ENCODE assay signal across 22 mouse cellular contexts in genomic region chr7:38089930-38090675, GRCm38 (mm10). TPM values are rescaled to one million over a fixed set of nuclear protein-coding genes. Genes with fewer than 3 reads are reported as not detected.
A peak's percentile ranks its signal among the peaks of the same experiment; 100 is the strongest.
DNase-seq lines count a peak whose midpoint lies in the region; ATAC-seq and TF ChIP-seq lines count a peak whose summit lies in the region.
"Had no signal": no experiment of that assay in that cellular context is flagged by ENCODE, and none has a peak within 500 bp of the region (broad histone marks: within the 10 kb centered on the region; RNA-seq: fewer than 3 reads in every experiment).

No protein-coding gene starts in this region.

- TF ChIP-seq RAD21 in CH12.LX (IDR thresholded peaks at IDR 0.05; ENCODE audit: low read depth, low read length), result no peak

- dilution Hi-C loops in CH12.LX (cut with MboI; ENCODE audit: extremely low pct_ligation_motif_present, extremely low pct_unique_long_range_greater_than_20kb, low sequenced_read_pairs), result no loop called here

- no peaks in the 10 kb centered on the region for H3K79me2 ChIP-seq in CH12.LX (replicated peaks; ENCODE audit: control insufficient read depth, extremely low read depth, insufficient read depth, poor library complexity, severe bottlenecking)

- ATAC-seq in liver, embryonic 15.5 days (ENCODE audit: insufficient read depth), result no peak
- ATAC-seq in liver, embryonic 11.5 days (replicated peaks; ENCODE audit: low FRiP score), result no peak
- ATAC-seq in megakaryocyte, adult 5-6 weeks (ENCODE audit: poor library complexity, severe bottlenecking), result peak; percentile 68
- ATAC-seq: forebrain, embryonic 14.5 days; hindbrain, postnatal 0 days; midbrain, embryonic 16.5 days had no signal

- H3K4me1 ChIP-seq in liver, embryonic 15.5 days (replicated peaks), result peaks cover 20% of the 10 kb centered on the region
- H3K4me1 ChIP-seq in liver, embryonic 11.5 days (replicated peaks; ENCODE audit: control insufficient read depth, insufficient read depth, low read length), result peaks cover 12% of the 10 kb centered on the region
- H3K4me1 ChIP-seq in CH12.LX (ENCODE audit: control insufficient read depth in 1 of 2, insufficient read depth in 2 of 2), result peaks cover 23 to 77% of the 10 kb centered on the region in 2 experiments
- H3K4me1 ChIP-seq in thymus, adult 2 months (replicated peaks; ENCODE audit: control insufficient read depth, insufficient read depth, low read length), result peaks cover 56% of the 10 kb centered on the region

- 34% methylated on average over 7 of the region's 7 CpGs for WGBS in liver, embryonic 15.5 days (ENCODE audit: insufficient replicate concordance)
- WGBS in liver, embryonic 11.5 days, result 54% methylated on average over 7 of the region's 7 CpGs
- 11% methylated on average over 7 of the region's 7 CpGs for WGBS in thymus, adult 2 months

- H3K27ac ChIP-seq in liver, embryonic 15.5 days (replicated peaks), result 0 out of 2 replicates have a peak overlapping the region, but pooled peaks have one; percentile 29
- H3K27ac ChIP-seq in liver, embryonic 11.5 days (ENCODE audit: low read depth, low read length), result no peak overlapping the region
- peak overlapping the region; percentile 72 for H3K27ac ChIP-seq in CH12.LX (ENCODE audit: insufficient read depth, low read depth)
- peak overlapping the region; percentile 85 for H3K27ac ChIP-seq in thymus, adult 2 months (ENCODE audit: control insufficient read depth, insufficient read depth, low read length)
- H3K27ac ChIP-seq: heart, embryonic 10.5 days; hindbrain, postnatal 0 days; limb, embryonic 10.5 days; liver, embryonic 14.5 days; macrophage had no signal

- in situ Hi-C loops in CH12.LX (cut with MboI; ENCODE audit: low pct_ligation_motif_present, low pct_unique_long_range_greater_than_20kb, low sequenced_read_pairs), result no loop called here

- H3K4me2 ChIP-seq in liver, embryonic 15.5 days, result no peak overlapping the region; the same call in 1 of the 2 replicates
- H3K4me2 ChIP-seq in liver, embryonic 11.5 days, result no peak overlapping the region
- peak overlapping the region; percentile 18 for H3K4me2 ChIP-seq in CH12.LX (ENCODE audit: insufficient read depth, low read depth, poor library complexity, severe bottlenecking)

- TF ChIP-seq CTCF in CH12.LX (conservative IDR thresholded peaks at IDR 0.05 in 1 of 2, IDR thresholded peaks at IDR 0.05 in 1 of 2; ENCODE audit: low read depth in 2 of 2, low read length in 2 of 2), result no peak
- no peak for TF ChIP-seq CTCF in thymus, adult 2 months (IDR thresholded peaks at IDR 0.05; ENCODE audit: borderline replicate concordance, control insufficient read depth, extremely low read depth, insufficient read depth, low read length, poor library complexity)

- no peaks in the 10 kb centered on the region for H3K9me3 ChIP-seq in liver, embryonic 15.5 days (replicated peaks)
- no peaks in the 10 kb centered on the region for H3K9me3 ChIP-seq in liver, embryonic 11.5 days (ENCODE audit: control insufficient read depth, low read length)
- no peaks in the 10 kb centered on the region for H3K9me3 ChIP-seq in CH12.LX (replicated peaks; ENCODE audit: low read length)
- H3K9me3 ChIP-seq: G1E; heart, embryonic 10.5 days; limb, embryonic 10.5 days had no signal

- no peak overlapping the region for H3K4me3 ChIP-seq in liver, embryonic 15.5 days (replicated peaks)
- no peak overlapping the region for H3K4me3 ChIP-seq in liver, embryonic 11.5 days (ENCODE audit: low read depth, low read length)
- H3K4me3 ChIP-seq in CH12.LX (replicated peaks in 1 of 3; ENCODE audit: low read depth in 2 of 3, low read length in 2 of 3, poor library complexity in 1 of 3), result peak overlapping the region in 1 of 3 experiments; percentile 22
- H3K4me3 ChIP-seq in thymus, adult 2 months (ENCODE audit: control insufficient read depth, insufficient read depth, low read length), result no peak overlapping the region
- H3K4me3 ChIP-seq: heart, embryonic 10.5 days; limb, embryonic 10.5 days had no signal

- peak; percentile 48; the same call in 1 of the 2 replicates for TF ChIP-seq EP300 in CH12.LX (IDR thresholded peaks at IDR 0.05; ENCODE audit: low read length)

- H3K27me3 ChIP-seq in liver, embryonic 15.5 days, result no peaks in the 10 kb centered on the region
- H3K27me3 ChIP-seq in liver, embryonic 11.5 days (replicated peaks; ENCODE audit: control insufficient read depth, insufficient read depth, low read length), result no peaks in the 10 kb centered on the region
- H3K27me3 ChIP-seq in CH12.LX (replicated peaks), result no peaks in the 10 kb centered on the region
- H3K27me3 ChIP-seq in thymus, adult 2 months (ENCODE audit: control insufficient read depth, insufficient read depth, low read length), result no peaks in the 10 kb centered on the region

- TF ChIP-seq POLR2A in CH12.LX (IDR thresholded peaks at IDR 0.05; ENCODE audit: low read depth, low read length), result no peak
- TF ChIP-seq POLR2A in thymus, adult 2 months (IDR thresholded peaks at IDR 0.05; ENCODE audit: control insufficient read depth, extremely low read depth, insufficient read depth, low read length, poor library complexity), result no peak

- no peak overlapping the region for H3K9ac ChIP-seq in liver, embryonic 15.5 days
- H3K9ac ChIP-seq in liver, embryonic 11.5 days (ENCODE audit: low read depth, low read length), result no peak overlapping the region
- peak overlapping the region; percentile 31; the same call in 1 of the 2 replicates for H3K9ac ChIP-seq in CH12.LX (ENCODE audit: insufficient read depth, low read depth)
- H3K9ac ChIP-seq: liver, embryonic 14.5 days had no signal

- no peak for DNase-seq in liver, embryonic 11.5 days (ENCODE audit: low spot score)
- peak; percentile 52 for DNase-seq in CH12.LX (ENCODE audit: extremely low read depth)
- DNase-seq in thymus, adult 2 months, result no peak
- no peak for DNase-seq in embryo, embryonic 10.5 days (ENCODE audit: low spot score)
- no peak for DNase-seq in urinary bladder, postnatal 25 days (ENCODE audit: low spot score)
- no peak for DNase-seq in embryo, embryonic 11 days
- DNase-seq: adrenal gland, postnatal 14 days; cerebellum, adult 9-10 months; heart, postnatal 14 days; kidney, adult 9 months; layer of hippocampus, postnatal 36 days; retina, postnatal 1 day had no signal

- H3K36me3 ChIP-seq in liver, embryonic 15.5 days (replicated peaks), result no peaks in the 10 kb centered on the region
- H3K36me3 ChIP-seq in liver, embryonic 11.5 days (ENCODE audit: control insufficient read depth, insufficient read depth, low read length), result no peaks in the 10 kb centered on the region
- H3K36me3 ChIP-seq in CH12.LX (replicated peaks in 1 of 2; ENCODE audit: control insufficient read depth in 1 of 2, insufficient read depth in 1 of 2, low read length in 1 of 2), result no peaks in the 10 kb centered on the region
- no peaks in the 10 kb centered on the region for H3K36me3 ChIP-seq in thymus, adult 2 months (ENCODE audit: control insufficient read depth, insufficient read depth, low read length)
- H3K36me3 ChIP-seq: G1E; heart, embryonic 10.5 days; limb, embryonic 10.5 days had no signal

TF ChIP-seq in CH12.LX, 34 proteins besides CTCF, POLR2A, EP300 and RAD21 (continues in another document):
- TF ChIP-seq SIN3A (IDR thresholded peaks at IDR 0.05; ENCODE audit: low read length), result no peak
- TF ChIP-seq NRF1 (IDR thresholded peaks at IDR 0.05; ENCODE audit: low read depth, low read length), result no peak
- no peak for TF ChIP-seq POLR2AphosphoS2 (IDR thresholded peaks at IDR 0.05; ENCODE audit: low read depth, low read length)
- TF ChIP-seq IRF4 (IDR thresholded peaks at IDR 0.05; ENCODE audit: low read depth, low read length), result peak; percentile 61; the same call in 1 of the 2 replicates
- no peak for TF ChIP-seq ZC3H11A (IDR thresholded peaks at IDR 0.05; ENCODE audit: low read depth, low read length)
- no peak for TF ChIP-seq NELFE (IDR thresholded peaks at IDR 0.05; ENCODE audit: low read depth, low read length)
- 0 out of 2 replicates have a peak, but pooled peaks have one; percentile 50 for TF ChIP-seq MEF2A (IDR thresholded peaks at IDR 0.05; ENCODE audit: borderline replicate concordance, low read depth, low read length)
- TF ChIP-seq ZMIZ1 (IDR thresholded peaks at IDR 0.05; ENCODE audit: low read depth, low read length), result no peak
- peak; percentile 23; the same call in 1 of the 2 replicates for TF ChIP-seq CHD2 (IDR thresholded peaks at IDR 0.05; ENCODE audit: low read length)
- 0 out of 2 replicates have a peak, but pooled peaks have one; percentile 45 for TF ChIP-seq MYC (IDR thresholded peaks at IDR 0.05; ENCODE audit: low read depth, low read length)
- TF ChIP-seq TBP (conservative IDR thresholded peaks at IDR 0.05; ENCODE audit: low read depth, low read length), result no peak
- TF ChIP-seq ZKSCAN1 (IDR thresholded peaks at IDR 0.05; ENCODE audit: borderline replicate concordance, low read depth, low read length), result no peak
- TF ChIP-seq JUN (IDR thresholded peaks at IDR 0.05; ENCODE audit: insufficient read depth, low read depth, low read length), result no peak
- no peak for TF ChIP-seq SMC3 (IDR thresholded peaks at IDR 0.05; ENCODE audit: low read depth, low read length)
- no peak for TF ChIP-seq JUND (conservative IDR thresholded peaks at IDR 0.05; ENCODE audit: low read depth, low read length)
- no peak for TF ChIP-seq USF2 (conservative IDR thresholded peaks at IDR 0.05; ENCODE audit: low read depth, low read length)
- peak; percentile 23; the same call in 1 of the 2 replicates for TF ChIP-seq MAX (IDR thresholded peaks at IDR 0.05; ENCODE audit: low read length)
- TF ChIP-seq MAZ (IDR thresholded peaks at IDR 0.05; ENCODE audit: low read depth, low read length), result 0 out of 2 replicates have a peak, but pooled peaks have one; percentile 37
- TF ChIP-seq CHD1 (IDR thresholded peaks at IDR 0.05; ENCODE audit: low read depth, low read length), result 0 out of 2 replicates have a peak, but pooled peaks have one; percentile 54
- TF ChIP-seq UBTF (IDR thresholded peaks at IDR 0.05; ENCODE audit: low read depth, low read length), result no peak
- TF ChIP-seq HCFC1 (IDR thresholded peaks at IDR 0.05; ENCODE audit: low read depth, low read length), result 0 out of 2 replicates have a peak, but pooled peaks have one; percentile 17
- TF ChIP-seq ZNF384 (IDR thresholded peaks at IDR 0.05; ENCODE audit: low read depth, low read length), result no peak
- no peak for TF ChIP-seq E2F4 (IDR thresholded peaks at IDR 0.05; ENCODE audit: insufficient replicate concordance, low read depth, low read length)
- TF ChIP-seq MAFK (IDR thresholded peaks at IDR 0.05; ENCODE audit: insufficient replicate concordance, low read length), result no peak

RNA-seq across cellular contexts. Expression of gene Ccne1, which starts 17.2 kb away (rescaled TPM):
- polyA plus RNA-seq in liver, embryonic 15.5 days (2015; fragmentation: Nextera tagmentation; extraction: Ambion mirVana), result 77.6 and 79.9 TPM in 2 replicates
- 191 and 205 TPM in 2 replicates for polyA plus RNA-seq in liver, embryonic 11.5 days (2014; fragmentation: Nextera tagmentation; extraction: Ambion mirVana)
- total RNA-seq in CH12.LX (2012; rRNA removed) (43.7 and 74.4 TPM in 2 replicates), CH12.LX (2014; rRNA removed) (70.0 and 77.8 TPM in 2 replicates)
- 109 and 110 TPM in 2 replicates for polyA plus RNA-seq in CH12.LX (2012; ENCODE audit: insufficient read length, low read depth)
- 22.8 and 23.6 TPM in 2 replicates for total RNA-seq in megakaryocyte, adult 5-6 weeks (2015)
- 33.4 and 37.7 TPM in 2 replicates for total RNA-seq in megakaryocyte, adult 5-6 weeks (2017)
- 27.1 and 57.3 TPM in 2 replicates for polyA plus RNA-seq in thymus, adult 2 months (2012; rRNA removed)
